Mouse (Mus musculus): ENCODE results near the gene Rad54l2. TPM values are rescaled to one million over a fixed set of nuclear protein-coding genes. Genes with fewer than 3 reads are reported as not detected.

Gene Rad54l2
- polyA plus RNA-seq, 1 experiment from 2014 or later, result 3.3 TPM

DNA sequence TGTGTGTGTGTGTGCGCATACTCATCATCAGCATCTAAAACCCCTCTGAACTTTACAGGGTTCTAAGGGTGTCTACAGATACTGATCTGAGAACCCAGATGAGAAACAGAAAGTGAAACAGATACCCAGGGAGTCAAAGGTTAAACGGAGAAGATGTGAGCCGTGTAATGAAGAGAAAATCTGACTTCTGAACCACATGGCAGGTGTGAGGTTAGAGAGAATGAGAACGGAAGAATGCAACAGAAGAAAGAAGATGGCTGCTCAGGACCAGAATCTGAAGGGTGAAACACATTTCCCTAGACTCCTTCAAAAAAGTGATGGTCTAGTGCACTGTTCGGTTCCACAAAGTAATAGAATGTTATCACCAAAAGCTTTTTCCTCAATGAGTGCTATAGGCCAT lies 36.9 kb downstream of the Rad54l2 start:
- WGBS, result 92% methylated on average over 5 of the region's 5 CpGs
- no peak for ATAC-seq (ENCODE audit: insufficient number of reproducible peaks, insufficient read depth, low FRiP score, low read depth)
- Histone ChIP-seq H3K36me3 (ENCODE audit: control insufficient read depth, insufficient read depth, low read length) (peaks cover 12% of the 10 kb centered on the region; the same call in 1 of the 2 replicates), H3K9ac (ENCODE audit: low read length) (no peak overlapping the region), H3K4me3 (ENCODE audit: control insufficient read depth in 1 of 2, insufficient read depth in 1 of 2, low read depth in 1 of 2, low read length in 2 of 2) (no peak overlapping the region), H3K27ac (replicated peaks in 1 of 2; ENCODE audit: control insufficient read depth in 1 of 2, insufficient read depth in 1 of 2, low read depth in 2 of 2, low read length in 2 of 2) (no peak overlapping the region), H3K27me3 (ENCODE audit: control insufficient read depth, insufficient read depth, low read length) (no peaks in the 10 kb centered on the region), H3K4me1 (ENCODE audit: control insufficient read depth in 2 of 2, insufficient read depth in 2 of 2, low read length in 2 of 2) (peaks cover 0 to 5% of the 10 kb centered on the region in 2 experiments; a peak in 1 of 4 replicates), H3K4me2 (ENCODE audit: low read length) (no peak overlapping the region), H3K9me3 (ENCODE audit: control insufficient read depth, low read length) (no peaks in the 10 kb centered on the region)

DNA sequence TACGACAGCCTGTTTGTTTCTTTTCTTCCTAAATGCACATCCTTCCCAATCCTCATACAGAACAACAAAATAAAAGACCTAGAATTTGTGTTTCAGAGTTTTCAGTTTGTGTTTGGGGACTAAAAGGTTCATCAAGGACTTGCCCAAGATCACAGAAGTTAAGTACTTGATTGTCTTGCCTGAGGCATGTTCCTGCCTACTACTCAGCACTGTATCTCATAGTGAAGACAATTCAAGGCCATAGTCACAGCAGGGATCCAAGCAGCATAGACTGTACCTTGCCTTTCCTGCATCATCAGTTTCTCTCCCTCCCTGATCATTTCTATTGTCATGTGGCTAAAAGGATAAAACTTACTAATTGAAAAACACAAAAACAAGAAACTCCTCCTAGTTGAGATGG lies 49.0 kb downstream of the Rad54l2 start:
- H3K4me2 ChIP-seq (ENCODE audit: low read length), result no peak overlapping the region
- ATAC-seq (ENCODE audit: insufficient number of reproducible peaks, insufficient read depth, low FRiP score, low read depth), result no peak
- no peaks in the 10 kb centered on the region for H3K27me3 ChIP-seq (ENCODE audit: control insufficient read depth, insufficient read depth, low read length)

DNA sequence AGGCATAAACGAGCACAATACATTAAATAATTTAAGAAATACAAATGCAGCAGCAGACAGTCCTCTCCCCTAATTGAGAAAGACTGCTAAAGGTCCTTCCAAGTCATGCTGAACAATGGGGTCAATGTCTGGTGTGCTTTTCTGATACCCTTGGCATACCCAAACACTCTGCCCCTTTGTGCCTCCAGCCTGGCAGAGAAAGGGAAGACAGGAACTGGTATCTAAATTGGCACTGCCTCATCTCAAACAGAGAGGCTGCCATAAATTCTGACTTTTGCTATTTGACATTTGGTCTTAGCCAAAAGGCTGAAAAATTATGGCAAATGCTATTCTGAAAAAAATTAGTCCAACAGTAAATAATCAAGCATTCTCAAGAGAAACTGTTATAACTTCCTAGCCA lies 49.9 kb downstream of the Rad54l2 start:
- Histone ChIP-seq H3K27ac (replicated peaks in 1 of 2; ENCODE audit: control insufficient read depth in 1 of 2, insufficient read depth in 1 of 2, low read depth in 2 of 2, low read length in 2 of 2) (no peak overlapping the region), H3K36me3 (ENCODE audit: control insufficient read depth, insufficient read depth, low read length) (no peaks in the 10 kb centered on the region), H3K9ac (ENCODE audit: low read length) (no peak overlapping the region), H3K4me2 (ENCODE audit: low read length) (no peak overlapping the region), H3K4me3 (ENCODE audit: control insufficient read depth in 1 of 2, insufficient read depth in 1 of 2, low read depth in 1 of 2, low read length in 2 of 2) (no peak overlapping the region), H3K4me1 (ENCODE audit: control insufficient read depth in 2 of 2, insufficient read depth in 2 of 2, low read length in 2 of 2) (peaks cover 0 to 2% of the 10 kb centered on the region in 2 experiments; a peak in 1 of 4 replicates), H3K9me3 (ENCODE audit: control insufficient read depth, low read length) (no peaks in the 10 kb centered on the region), H3K27me3 (ENCODE audit: control insufficient read depth, insufficient read depth, low read length) (no peaks in the 10 kb centered on the region)
- WGBS, result 92% methylated on average over 1 of the region's 1 CpGs
- ATAC-seq (ENCODE audit: insufficient number of reproducible peaks, insufficient read depth, low FRiP score, low read depth), result no peak

More for the DNA sequence above, 49.0 kb downstream of the Rad54l2 start:
- no peak overlapping the region for H3K4me3 ChIP-seq (ENCODE audit: control insufficient read depth in 1 of 2, insufficient read depth in 1 of 2, low read depth in 1 of 2, low read length in 2 of 2)
- H3K4me1 ChIP-seq (ENCODE audit: control insufficient read depth in 2 of 2, insufficient read depth in 2 of 2, low read length in 2 of 2), result peaks cover 0 to 2% of the 10 kb centered on the region in 2 experiments; a peak in 1 of 4 replicates
- H3K36me3 ChIP-seq (ENCODE audit: control insufficient read depth, insufficient read depth, low read length), result no peaks in the 10 kb centered on the region
- 89% methylated on average over 1 of the region's 1 CpGs for WGBS
- H3K9ac ChIP-seq (ENCODE audit: low read length), result no peak overlapping the region
- H3K9me3 ChIP-seq (ENCODE audit: control insufficient read depth, low read length), result no peaks in the 10 kb centered on the region
- H3K27ac ChIP-seq (replicated peaks in 1 of 2; ENCODE audit: control insufficient read depth in 1 of 2, insufficient read depth in 1 of 2, low read depth in 2 of 2, low read length in 2 of 2), result no peak overlapping the region

DNA sequence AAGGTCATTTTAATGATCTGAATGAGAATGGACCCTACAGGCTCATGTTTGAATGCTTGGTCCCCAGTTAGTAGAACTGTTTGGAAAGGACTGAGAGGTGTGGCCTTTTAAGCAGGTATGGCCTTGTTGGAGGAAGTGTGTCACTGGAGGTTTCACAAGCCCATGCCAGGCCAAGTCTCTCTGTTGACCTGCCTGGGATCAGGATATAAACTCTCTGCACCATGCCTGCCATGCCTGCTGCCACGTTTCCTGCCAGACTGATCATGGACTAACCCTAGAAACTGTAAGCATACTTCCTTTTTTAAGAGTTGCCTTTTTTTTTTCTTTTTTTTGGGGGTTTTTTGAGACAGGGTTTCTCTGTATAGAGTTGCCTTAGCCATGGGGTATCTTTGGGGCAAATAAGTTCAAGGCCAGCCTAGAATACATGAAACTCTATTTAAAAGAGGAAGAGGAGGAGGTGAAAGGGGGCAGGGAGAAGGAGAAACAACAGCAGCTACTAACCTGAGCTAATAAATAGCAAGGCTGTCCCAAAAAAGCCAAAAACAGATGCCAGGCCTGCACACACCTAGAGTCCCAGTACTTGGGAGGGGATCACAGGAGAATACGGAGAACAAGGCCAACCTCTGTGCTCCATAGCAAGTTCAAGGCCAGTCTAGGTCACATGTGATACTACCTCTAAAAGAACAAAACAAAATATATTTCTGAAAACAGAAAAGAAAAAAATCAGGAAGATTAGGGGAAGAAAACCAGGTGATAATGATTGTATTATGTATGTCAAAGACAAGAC lies 50.6 kb downstream of the Rad54l2 start:
- Histone ChIP-seq H3K9ac (ENCODE audit: low read length) (no peak overlapping the region), H3K27ac (replicated peaks in 1 of 2; ENCODE audit: control insufficient read depth in 1 of 2, insufficient read depth in 1 of 2, low read depth in 2 of 2, low read length in 2 of 2) (no peak overlapping the region), H3K4me3 (ENCODE audit: control insufficient read depth in 1 of 2, insufficient read depth in 1 of 2, low read depth in 1 of 2, low read length in 2 of 2) (no peak overlapping the region), H3K4me2 (ENCODE audit: low read length) (no peak overlapping the region), H3K4me1 (ENCODE audit: control insufficient read depth in 2 of 2, insufficient read depth in 2 of 2, low read length in 2 of 2) (peaks cover 0 to 2% of the 10 kb centered on the region in 2 experiments; a peak in 1 of 4 replicates), H3K9me3 (ENCODE audit: control insufficient read depth, low read length) (no peaks in the 10 kb centered on the region), H3K36me3 (ENCODE audit: control insufficient read depth, insufficient read depth, low read length) (no peaks in the 10 kb centered on the region), H3K27me3 (ENCODE audit: control insufficient read depth, insufficient read depth, low read length) (no peaks in the 10 kb centered on the region)
- WGBS, result 87% methylated on average over 2 of the region's 2 CpGs
- no peak for ATAC-seq (ENCODE audit: insufficient number of reproducible peaks, insufficient read depth, low FRiP score, low read depth)

DNA sequence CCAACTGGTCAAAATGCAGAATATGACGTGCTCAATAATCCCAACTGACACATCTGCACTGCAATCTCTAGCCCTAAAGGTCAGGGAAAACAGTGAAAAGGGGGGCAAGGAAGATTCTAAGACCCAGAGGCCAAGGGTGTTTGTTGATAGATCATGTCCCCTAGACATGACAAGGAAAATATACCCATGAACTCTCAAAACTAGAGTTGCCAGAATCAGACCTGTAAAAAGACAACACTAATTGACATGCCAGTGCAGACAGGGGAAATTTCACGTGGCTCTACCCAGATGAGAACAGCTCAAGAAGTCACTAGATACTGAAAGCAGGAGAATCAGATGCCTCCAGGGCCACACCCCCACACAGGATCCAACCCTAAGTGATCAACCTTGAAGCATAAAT lies 55.3 kb downstream of the Rad54l2 start:
- Histone ChIP-seq H3K27ac (replicated peaks in 1 of 2; ENCODE audit: control insufficient read depth in 1 of 2, insufficient read depth in 1 of 2, low read depth in 2 of 2, low read length in 2 of 2) (no peak overlapping the region), H3K9me3 (ENCODE audit: control insufficient read depth, low read length) (no peaks in the 10 kb centered on the region), H3K36me3 (ENCODE audit: control insufficient read depth, insufficient read depth, low read length) (no peaks in the 10 kb centered on the region), H3K27me3 (ENCODE audit: control insufficient read depth, insufficient read depth, low read length) (no peaks in the 10 kb centered on the region), H3K9ac (ENCODE audit: low read length) (no peak overlapping the region), H3K4me2 (ENCODE audit: low read length) (no peak overlapping the region), H3K4me1 (ENCODE audit: control insufficient read depth in 2 of 2, insufficient read depth in 2 of 2, low read length in 2 of 2) (peaks cover 0 to 2% of the 10 kb centered on the region in 2 experiments; a peak in 1 of 4 replicates), H3K4me3 (ENCODE audit: control insufficient read depth in 1 of 2, insufficient read depth in 1 of 2, low read depth in 1 of 2, low read length in 2 of 2) (no peak overlapping the region)
- 79% methylated on average over 2 of the region's 2 CpGs for WGBS
- no peak for ATAC-seq (ENCODE audit: insufficient number of reproducible peaks, insufficient read depth, low FRiP score, low read depth)

DNA sequence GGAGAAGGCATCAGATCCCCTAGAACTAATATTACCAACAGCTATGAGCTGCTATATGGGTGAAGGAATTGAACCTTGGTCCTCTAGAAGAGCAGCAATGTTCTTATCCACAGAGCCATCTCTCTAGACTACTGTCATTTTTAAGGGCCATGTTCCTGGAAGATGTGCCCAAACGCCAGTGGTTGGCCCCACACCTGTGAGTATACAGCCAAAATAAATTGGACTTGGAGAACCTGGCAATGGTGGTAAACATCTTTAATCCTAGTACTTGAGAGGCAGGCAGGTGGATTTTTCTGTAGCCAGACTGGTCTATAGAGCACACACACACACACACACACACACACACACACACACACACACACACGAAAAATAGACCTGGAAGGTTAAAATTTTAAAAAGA lies 59.6 kb downstream of the Rad54l2 start:
- H3K36me3 ChIP-seq (ENCODE audit: control insufficient read depth, insufficient read depth, low read length), result no peaks in the 10 kb centered on the region
- H3K4me3 ChIP-seq (ENCODE audit: control insufficient read depth in 1 of 2, insufficient read depth in 1 of 2, low read depth in 1 of 2, low read length in 2 of 2), result no peak overlapping the region
- H3K9ac ChIP-seq (ENCODE audit: low read length), result no peak overlapping the region
- no peak for ATAC-seq (ENCODE audit: insufficient number of reproducible peaks, insufficient read depth, low FRiP score, low read depth)
- H3K27me3 ChIP-seq (ENCODE audit: control insufficient read depth, insufficient read depth, low read length), result no peaks in the 10 kb centered on the region
- H3K4me1 ChIP-seq (ENCODE audit: control insufficient read depth in 2 of 2, insufficient read depth in 2 of 2, low read length in 2 of 2), result no peaks in the 10 kb centered on the region
- no peaks in the 10 kb centered on the region for H3K9me3 ChIP-seq (ENCODE audit: control insufficient read depth, low read length)
- no peak overlapping the region for H3K27ac ChIP-seq (replicated peaks in 1 of 2; ENCODE audit: control insufficient read depth in 1 of 2, insufficient read depth in 1 of 2, low read depth in 2 of 2, low read length in 2 of 2)
- 88% methylated on average over 2 of the region's 2 CpGs for WGBS
- no peak overlapping the region for H3K4me2 ChIP-seq (ENCODE audit: low read length)

DNA sequence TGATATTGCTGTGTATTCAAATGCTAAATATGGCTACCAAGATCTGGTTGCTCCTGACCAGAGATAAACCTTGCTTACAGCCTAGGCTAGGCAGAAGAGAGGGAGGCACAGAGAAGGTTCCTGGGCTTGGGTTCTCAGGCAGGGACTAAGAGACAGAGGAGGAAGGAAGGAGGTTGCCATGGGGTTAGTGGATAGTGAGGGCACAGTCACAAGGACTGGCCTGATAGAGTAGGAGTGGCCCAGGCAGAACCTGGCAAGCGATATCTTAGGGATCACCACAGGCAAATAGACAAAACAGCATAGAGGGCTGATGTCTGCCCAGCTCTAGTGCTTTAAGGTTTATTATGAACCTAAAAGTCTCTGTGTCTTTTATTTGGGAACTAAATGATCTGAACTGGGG lies 62.1 kb downstream of the Rad54l2 start:
- Histone ChIP-seq H3K4me2 (ENCODE audit: low read length) (no peak overlapping the region), H3K9ac (ENCODE audit: low read length) (no peak overlapping the region), H3K27ac (replicated peaks in 1 of 2; ENCODE audit: control insufficient read depth in 1 of 2, insufficient read depth in 1 of 2, low read depth in 2 of 2, low read length in 2 of 2) (no peak overlapping the region), H3K9me3 (ENCODE audit: control insufficient read depth, low read length) (no peaks in the 10 kb centered on the region), H3K36me3 (ENCODE audit: control insufficient read depth, insufficient read depth, low read length) (no peaks in the 10 kb centered on the region), H3K4me1 (ENCODE audit: control insufficient read depth in 2 of 2, insufficient read depth in 2 of 2, low read length in 2 of 2) (no peaks in the 10 kb centered on the region), H3K4me3 (ENCODE audit: control insufficient read depth in 1 of 2, insufficient read depth in 1 of 2, low read depth in 1 of 2, low read length in 2 of 2) (no peak overlapping the region), H3K27me3 (ENCODE audit: control insufficient read depth, insufficient read depth, low read length) (no peaks in the 10 kb centered on the region)
- WGBS, result 100% methylated on average over 1 of the region's 1 CpGs
- ATAC-seq (ENCODE audit: insufficient number of reproducible peaks, insufficient read depth, low FRiP score, low read depth), result no peak

DNA sequence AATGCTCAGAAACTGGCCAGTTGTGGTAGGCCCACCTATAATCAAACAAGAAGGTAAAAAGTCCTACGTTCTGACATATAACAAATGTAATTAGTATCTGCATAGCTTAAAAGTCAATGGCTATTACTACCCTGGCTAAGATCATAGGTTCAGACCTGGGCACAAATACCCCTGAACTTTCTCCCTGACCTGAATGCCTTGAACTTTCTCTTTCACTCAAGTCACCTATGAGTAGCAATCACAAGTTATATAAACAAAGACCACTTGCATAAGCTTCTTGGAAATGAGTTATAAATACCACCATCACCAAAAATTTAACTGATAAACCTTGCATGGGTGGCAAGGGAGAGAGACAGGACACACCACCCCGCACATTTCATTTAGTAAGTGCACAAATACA lies 63.6 kb downstream of the Rad54l2 start:
- H3K9me3 ChIP-seq (ENCODE audit: control insufficient read depth, low read length), result no peaks in the 10 kb centered on the region
- no peaks in the 10 kb centered on the region for H3K27me3 ChIP-seq (ENCODE audit: control insufficient read depth, insufficient read depth, low read length)
- WGBS, result 94% methylated on average over 2 of the region's 2 CpGs
- no peak overlapping the region for H3K4me2 ChIP-seq (ENCODE audit: low read length)
- H3K36me3 ChIP-seq (ENCODE audit: control insufficient read depth, insufficient read depth, low read length), result peaks cover 3% of the 10 kb centered on the region; the same call in 1 of the 2 replicates
- H3K4me3 ChIP-seq (ENCODE audit: control insufficient read depth in 1 of 2, insufficient read depth in 1 of 2, low read depth in 1 of 2, low read length in 2 of 2), result no peak overlapping the region
- no peak for ATAC-seq (ENCODE audit: insufficient number of reproducible peaks, insufficient read depth, low FRiP score, low read depth)
- no peak overlapping the region for H3K9ac ChIP-seq (ENCODE audit: low read length)
- H3K4me1 ChIP-seq (ENCODE audit: control insufficient read depth in 2 of 2, insufficient read depth in 2 of 2, low read length in 2 of 2), result no peaks in the 10 kb centered on the region
- no peak overlapping the region for H3K27ac ChIP-seq (replicated peaks in 1 of 2; ENCODE audit: control insufficient read depth in 1 of 2, insufficient read depth in 1 of 2, low read depth in 2 of 2, low read length in 2 of 2)

Measured in heart, embryonic 14.5 days (tissue).